Mouse (Mus musculus) lung, postnatal 0 days (tissue): ENCODE measurements around the gene Zkscan3.

Experiments used
- CTCF ChIP-seq: IDR thresholded peaks from 2 replicates; pipeline ENCODE4 v1.5.1; 2016; ENCODE audit warnings: antibody characterized with exemption, mild to moderate bottlenecking
- EP300 ChIP-seq: IDR thresholded peaks from 2 replicates; pipeline ENCODE4 v1.6.1; 2016; ENCODE audit warnings: antibody characterized with exemption, mild to moderate bottlenecking, control low read depth

GRCm38 (mm10) chr13:21350593-21350992 lies 52.0 kb downstream of the Zkscan3 start:
- TF ChIP-seq EP300 (no peak), CTCF (no peak)
